Mouse (Mus musculus) testis, postnatal 14 days (tissue): ENCODE data around the gene Mdfi.

Source experiments
- DNase-seq: peaks from one replicate; pipeline ENCODE4 v3.0.0; 2021; ENCODE audit warnings: low spot score

Mdfi gene

DNA sequence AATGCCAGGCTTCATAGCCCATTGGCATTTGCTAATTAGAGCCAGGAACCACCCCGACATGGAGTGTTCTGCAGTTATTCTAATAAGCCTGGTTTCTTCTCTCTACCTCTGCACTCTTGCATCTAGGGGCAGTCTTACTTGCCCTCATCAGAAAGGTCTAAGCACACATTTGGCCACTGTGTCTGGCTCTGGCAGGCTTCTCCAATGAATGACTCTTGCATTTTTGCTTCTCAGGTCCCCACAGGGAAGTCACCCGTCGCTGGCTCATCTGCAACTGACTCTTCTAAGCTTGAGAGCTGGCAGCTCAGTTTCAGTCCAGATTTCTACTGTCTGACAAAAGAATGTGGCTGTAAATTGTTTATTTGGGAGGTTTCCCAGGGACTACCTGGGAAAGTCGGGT lies 68.5 kb downstream of the Mdfi start:
- no peak for DNase-seq
